Mouse (Mus musculus) kidney, embryonic 14.5 days (tissue): ENCODE measurements around the gene Krtap31-2. TPM values are rescaled to one million over a fixed set of nuclear protein-coding genes. Genes with fewer than 3 reads are reported as not detected.

ENCODE experiments used
- ATAC-seq: fragments of 200-750 bp; cut with Nextera tagmentation; 2 replicates; pipeline ENCODE4 v1.8.0; 2017; ENCODE audit warnings: moderate number of reproducible peaks, mild to moderate bottlenecking, moderate TSS enrichment, moderate library complexity; ENCODE audit not compliant: low FRiP score, low TSS enrichment
- H3K27ac ChIP-seq: fragments of 300-500 bp; sonication (generic); 2 replicates; pipeline ENCODE4 v1.5.1; 2014; ENCODE audit warnings: low read depth, mild to moderate bottlenecking, low read length, moderate library complexity, mixed read lengths
- H3K27me3 ChIP-seq: fragments of 300-500 bp; sonication (generic); 2 replicates; pipeline ENCODE4 v1.6.1; 2014; ENCODE audit warnings: mild to moderate bottlenecking, low read length; ENCODE audit not compliant: control insufficient read depth, insufficient read depth
- H3K36me3 ChIP-seq: fragments of 300-500 bp; sonication (generic); 2 replicates; pipeline ENCODE4 v1.6.1; 2014; ENCODE audit warnings: low read length, mixed read lengths; ENCODE audit not compliant: control insufficient read depth, insufficient read depth
- H3K4me1 ChIP-seq: fragments of 300-500 bp; sonication (generic); 2 replicates; pipeline ENCODE4 v1.6.1; 2014; ENCODE audit warnings: low read length, mixed read lengths; ENCODE audit not compliant: control insufficient read depth, insufficient read depth
- H3K4me2 ChIP-seq: fragments of 300-500 bp; sonication (generic); replicated peaks from 2 replicates; pipeline ENCODE4 v1.6.1; 2014; ENCODE audit warnings: low read depth, mild to moderate bottlenecking, low read length
- H3K4me3 ChIP-seq: fragments of 300-500 bp; sonication (generic); 2 replicates; pipeline ENCODE4 v1.5.1; 2014; ENCODE audit warnings: mild to moderate bottlenecking, low read length
- H3K9ac ChIP-seq: fragments of 300-500 bp; sonication (generic); 2 replicates; pipeline ENCODE4 v1.6.1; 2014; ENCODE audit warnings: low read depth, mild to moderate bottlenecking, low read length, moderate library complexity
- H3K9me3 ChIP-seq: fragments of 300-500 bp; sonication (generic); 2 replicates; pipeline ENCODE4 v1.6.1; 2016; ENCODE audit warnings: low read length; ENCODE audit not compliant: control insufficient read depth
- WGBS: fragments of 180-500 bp; shearing (Covaris S2); extraction: QIAGEN DNeasy Blood & Tissue Kit; methylation state at CpG from one replicate; pipeline ENCODE4 v1.1.7; 2014; 5-methylcytosine and 5-hydroxymethylcytosine counted together
- polyA plus RNA-seq: library from polyadenylated mRNA; unstranded; fragments of >200 nt; fragmentation: Nextera tagmentation; extraction: Ambion mirVana; gene quantifications from 2 replicates; pipeline ENCODE4 v1.2.1, GENCODE M21; 2014

The Krtap31-2 gene
- polyA plus RNA-seq, 1 experiment from 2014 or later, result not detected

DNA sequence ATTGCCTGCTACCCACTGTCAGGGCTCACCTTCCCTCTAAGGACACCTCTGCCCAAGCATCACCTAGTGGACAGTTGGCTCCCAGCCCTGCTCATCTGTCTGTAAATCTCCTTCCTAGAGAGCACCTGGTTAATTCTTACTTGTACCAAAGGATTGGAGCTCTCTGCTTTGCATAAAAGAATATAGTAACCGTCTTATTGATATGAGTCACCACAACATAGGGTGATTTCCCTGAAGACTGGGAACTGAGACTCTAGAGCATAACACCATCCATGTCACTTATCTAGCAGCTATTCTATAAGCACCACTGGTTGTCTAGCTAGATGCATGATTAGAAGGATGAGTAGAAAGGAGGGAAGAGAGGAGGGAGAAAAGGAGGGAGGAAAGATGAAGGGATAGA, 47.4 kb downstream of the Krtap31-2 start:
- Histone ChIP-seq H3K9me3 (no peaks in the 10 kb centered on the region), H3K27ac (no peak overlapping the region), H3K27me3 (no peaks in the 10 kb centered on the region; the same call in none of the 2 replicates)

GRCm38 (mm10) chr11:99985291-99986092, 49.4 kb downstream of the Krtap31-2 start:
- H3K9ac ChIP-seq, result no peak overlapping the region
- no peaks in the 10 kb centered on the region for H3K36me3 ChIP-seq
- 75% methylated on average over 20 of the region's 20 CpGs for WGBS
- no peak overlapping the region for H3K4me2 ChIP-seq
- H3K4me3 ChIP-seq, result no peak overlapping the region
- no peak for ATAC-seq
- H3K27ac ChIP-seq, result no peak overlapping the region
- H3K27me3 ChIP-seq, result no peaks in the 10 kb centered on the region; the same call in none of the 2 replicates
- H3K9me3 ChIP-seq, result no peaks in the 10 kb centered on the region
- no peaks in the 10 kb centered on the region for H3K4me1 ChIP-seq

More for the DNA sequence above, 47.4 kb downstream of the Krtap31-2 start:
- Histone ChIP-seq H3K36me3 (no peaks in the 10 kb centered on the region), H3K4me1 (no peaks in the 10 kb centered on the region), H3K9ac (no peak overlapping the region), H3K4me2 (no peak overlapping the region), H3K4me3 (no peak overlapping the region)
- 90% methylated on average over 1 of the region's 1 CpGs for WGBS
- ATAC-seq, result no peak

DNA sequence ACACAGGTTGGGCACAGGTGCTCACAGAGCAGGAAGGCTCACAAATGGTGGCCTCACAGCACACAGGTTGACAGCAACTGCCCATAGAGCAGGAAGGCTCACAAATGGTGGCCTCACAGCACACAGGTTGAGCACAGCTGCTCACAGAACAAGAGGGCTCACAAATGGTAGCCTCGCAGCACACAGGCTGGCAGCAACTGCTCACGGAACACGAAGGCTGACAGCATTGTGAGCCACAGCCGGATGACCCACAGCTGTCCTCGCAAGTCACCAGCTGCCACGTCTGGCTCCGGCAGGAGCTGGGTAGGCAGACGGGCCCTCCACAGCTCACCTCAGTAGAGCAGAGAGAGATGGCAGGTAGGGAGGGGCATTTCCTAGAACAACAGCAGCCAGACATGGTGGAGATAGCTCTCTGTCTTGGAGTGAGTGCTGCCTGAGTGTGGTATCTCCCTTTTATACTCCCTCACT, 50.1 kb downstream of the Krtap31-2 start, which contains the start of gene Krtap16-1:
Krtap16-1 (minus strand) TSS at position 418 of the 468 bp plus-strand sequence.
- Histone ChIP-seq H3K4me2 (no peak within 1 kb of the TSS), H3K36me3 (no peaks in the 10 kb centered on the region), H3K4me1 (no peaks in the 10 kb centered on the region), H3K9ac (no peak within 1 kb of the TSS), H3K27me3 (no peaks in the 10 kb centered on the region; the same call in none of the 2 replicates), H3K27ac (no peak within 1 kb of the TSS), H3K4me3 (no peak within 1 kb of the TSS), H3K9me3 (no peaks in the 10 kb centered on the region)
- 60% methylated on average over 8 of the region's 8 CpGs for WGBS
- ATAC-seq, result no peak

Other genes with a start within 250 kb of the Krtap31-2 start
- not detected in 2 replicates for gene Gm14190, start 245.6 kb upstream of the Krtap31-2 start, polyA plus RNA-seq
- gene Gm14180, start 202.0 kb upstream of the Krtap31-2 start, polyA plus RNA-seq, result not detected in 2 replicates
- not detected in 2 replicates for gene Gm11595, start 163.4 kb upstream of the Krtap31-2 start, polyA plus RNA-seq
- gene Krtap4-8, start 155.6 kb upstream of the Krtap31-2 start, polyA plus RNA-seq, result not detected in 2 replicates
- not detected in 2 replicates for gene Krtap4-9, start 151.1 kb upstream of the Krtap31-2 start, polyA plus RNA-seq
- not detected in 2 replicates for gene Gm11596, start 142.8 kb upstream of the Krtap31-2 start, polyA plus RNA-seq
- gene Gm11569, start 137.4 kb upstream of the Krtap31-2 start, polyA plus RNA-seq, result not detected in 2 replicates
- gene Gm11554, start 131.8 kb upstream of the Krtap31-2 start, polyA plus RNA-seq, result not detected in 2 replicates
- gene Krtap4-13, start 126.4 kb upstream of the Krtap31-2 start, polyA plus RNA-seq, result not detected in 2 replicates
- not detected in 2 replicates for gene Gm11564, start 120.6 kb upstream of the Krtap31-2 start, polyA plus RNA-seq
- not detected in 2 replicates for gene 2300003K06Rik, start 98.2 kb upstream of the Krtap31-2 start, polyA plus RNA-seq
- not detected in 2 replicates for gene Krtap4-16, start 84.7 kb upstream of the Krtap31-2 start, polyA plus RNA-seq
- not detected in 2 replicates for gene Gm11568, start 78.4 kb upstream of the Krtap31-2 start, polyA plus RNA-seq
- not detected in 2 replicates for gene Gm11559, start 71.8 kb upstream of the Krtap31-2 start, polyA plus RNA-seq
- gene Krtap9-1, start 62.9 kb upstream of the Krtap31-2 start, polyA plus RNA-seq, result not detected in 2 replicates
- not detected in 2 replicates for gene Gm11567, start 57.1 kb upstream of the Krtap31-2 start, polyA plus RNA-seq
- gene Krtap31-1, start 28.4 kb upstream of the Krtap31-2 start, polyA plus RNA-seq, result not detected in 2 replicates
- not detected in 2 replicates for gene Gm11565, start 21.5 kb upstream of the Krtap31-2 start, polyA plus RNA-seq
- gene Krtap9-5, start 12.2 kb downstream of the Krtap31-2 start, polyA plus RNA-seq, result not detected in 2 replicates
- gene Krtap29-1, start 42.8 kb downstream of the Krtap31-2 start, polyA plus RNA-seq, result not detected in 2 replicates
- not detected in 2 replicates for gene Krtap16-1, start 50.3 kb downstream of the Krtap31-2 start, polyA plus RNA-seq
- not detected in 2 replicates for gene Krtap17-1, start 57.7 kb downstream of the Krtap31-2 start, polyA plus RNA-seq
- not detected in 2 replicates for gene Krt33a, start 79.9 kb downstream of the Krtap31-2 start, polyA plus RNA-seq
- not detected in 2 replicates for gene Krt33b, start 93.6 kb downstream of the Krtap31-2 start, polyA plus RNA-seq
- gene Krt34, start 105.3 kb downstream of the Krtap31-2 start, polyA plus RNA-seq, result 0.11 TPM in 1 of 2 replicates, not detected in the other
- not detected in 2 replicates for gene Krt31, start 114.3 kb downstream of the Krtap31-2 start, polyA plus RNA-seq
- not detected in 2 replicates for gene Krt32, start 151.9 kb downstream of the Krtap31-2 start, polyA plus RNA-seq
- gene Krt35, start 159.9 kb downstream of the Krtap31-2 start, polyA plus RNA-seq, result not detected in 2 replicates
- gene Krt36, start 169.3 kb downstream of the Krtap31-2 start, polyA plus RNA-seq, result 1.4 and 1.5 TPM in 2 replicates
- gene Krt13, start 185.3 kb downstream of the Krtap31-2 start, polyA plus RNA-seq, result not detected in 2 replicates
- gene Krt15, start 199.6 kb downstream of the Krtap31-2 start, polyA plus RNA-seq, result 0.96 and 1.2 TPM in 2 replicates
- 24.2 and 31.4 TPM in 2 replicates for gene Krt19, start 212.4 kb downstream of the Krtap31-2 start, polyA plus RNA-seq